ENCODE assay signal across 15 mouse cellular contexts in genomic region chr8:88694291-88694690, GRCm38 (mm10). TPM values are rescaled to one million over a fixed set of nuclear protein-coding genes. Genes with fewer than 3 reads are reported as not detected.
DNase-seq lines count a peak whose midpoint lies in the region; ATAC-seq and TF ChIP-seq lines count a peak whose summit lies in the region.
"Had no signal": no experiment of that assay in that cellular context is flagged by ENCODE, and none has a peak within 500 bp of the region (broad histone marks: within the 10 kb centered on the region; RNA-seq: fewer than 3 reads in every experiment).

No protein-coding gene starts in this region.

- no peak for TF ChIP-seq EP300 in liver, postnatal 0 days (IDR thresholded peaks at IDR 0.05; ENCODE audit: low read depth)

- no peaks in the 10 kb centered on the region for H3K36me3 ChIP-seq in liver, postnatal 0 days (replicated peaks; ENCODE audit: insufficient read depth, low read length)
- H3K36me3 ChIP-seq in liver, embryonic 12.5 days: no peaks in the 10 kb centered on the region
- H3K36me3 ChIP-seq in hindbrain, embryonic 14.5 days (replicated peaks; ENCODE audit: control insufficient read depth, insufficient read depth): no peaks in the 10 kb centered on the region
- H3K36me3 ChIP-seq: embryonic facial prominence, embryonic 13.5 days; limb, embryonic 13.5 days had no signal

- no peak for TF ChIP-seq CTCF in liver, postnatal 0 days (IDR thresholded peaks at IDR 0.05; ENCODE audit: low read depth)

- DNase-seq in liver, postnatal 0 days: peak; percentile 42
- peak; percentile 74 for DNase-seq in naive thymus-derived CD4-positive, alpha-beta T cell, adult 2 months (ENCODE audit: low read depth)
- DNase-seq in thymus, postnatal 25 days: peak; percentile 76
- no peak for DNase-seq in hindbrain, embryonic 14.5 days (ENCODE audit: low spot score)
- no peak for DNase-seq in cerebellum, adult 8-10 months
- DNase-seq in adrenal gland, adult 8-10 months: no peak
- DNase-seq: adrenal gland, postnatal 25 days; cerebellum, adult 18-20 months; retina, postnatal 1 day had no signal

- 32% methylated on average over 7 of the region's 7 CpGs for WGBS in liver, postnatal 0 days (ENCODE audit: insufficient replicate concordance)
- WGBS in liver, embryonic 12.5 days (ENCODE audit: insufficient replicate concordance): 54% methylated on average over 7 of the region's 7 CpGs
- WGBS in hindbrain, embryonic 14.5 days: 76% methylated on average over 7 of the region's 7 CpGs

- H3K9ac ChIP-seq in liver, postnatal 0 days (replicated peaks): no peak overlapping the region
- no peak overlapping the region for H3K9ac ChIP-seq in liver, embryonic 12.5 days
- H3K9ac ChIP-seq in hindbrain, embryonic 14.5 days: no peak overlapping the region
- H3K9ac ChIP-seq: embryonic facial prominence, embryonic 13.5 days; forebrain, embryonic 13.5 days; limb, embryonic 13.5 days had no signal

- no peak overlapping the region for H3K4me2 ChIP-seq in liver, postnatal 0 days (ENCODE audit: low read depth, low read length)
- no peak overlapping the region for H3K4me2 ChIP-seq in liver, embryonic 12.5 days
- no peak overlapping the region for H3K4me2 ChIP-seq in hindbrain, embryonic 14.5 days (replicated peaks)
- H3K4me2 ChIP-seq: embryonic facial prominence, embryonic 13.5 days; forebrain, embryonic 13.5 days; limb, embryonic 13.5 days had no signal

- no peaks in the 10 kb centered on the region for H3K27me3 ChIP-seq in liver, postnatal 0 days (ENCODE audit: insufficient read depth, low read length)
- H3K27me3 ChIP-seq in liver, embryonic 12.5 days (replicated peaks): peaks cover 13% of the 10 kb centered on the region; the same call in 1 of the 2 replicates
- H3K27me3 ChIP-seq in hindbrain, embryonic 14.5 days (ENCODE audit: control insufficient read depth, insufficient read depth, low read length): no peaks in the 10 kb centered on the region
- H3K27me3 ChIP-seq: embryonic facial prominence, embryonic 13.5 days; limb, embryonic 13.5 days had no signal

- no peaks in the 10 kb centered on the region for H3K9me3 ChIP-seq in liver, postnatal 0 days (ENCODE audit: low read length)
- H3K9me3 ChIP-seq in liver, embryonic 12.5 days (replicated peaks): no peaks in the 10 kb centered on the region
- no peaks in the 10 kb centered on the region for H3K9me3 ChIP-seq in hindbrain, embryonic 14.5 days (ENCODE audit: control insufficient read depth, low read length)
- H3K9me3 ChIP-seq: embryonic facial prominence, embryonic 13.5 days; forebrain, embryonic 13.5 days; limb, embryonic 13.5 days had no signal

- H3K4me3 ChIP-seq in liver, postnatal 0 days (ENCODE audit: low read depth, low read length): no peak overlapping the region
- no peak overlapping the region for H3K4me3 ChIP-seq in liver, embryonic 12.5 days
- H3K4me3 ChIP-seq in hindbrain, embryonic 14.5 days (replicated peaks; ENCODE audit: low read length): no peak overlapping the region
- H3K4me3 ChIP-seq: embryonic facial prominence, embryonic 13.5 days; forebrain, embryonic 13.5 days; limb, embryonic 13.5 days had no signal

- no peak for ATAC-seq in liver, postnatal 0 days
- ATAC-seq in liver, embryonic 12.5 days: no peak
- ATAC-seq in granulocyte monocyte progenitor cell, adult 5-6 weeks (replicated peaks; ENCODE audit: poor library complexity, severe bottlenecking): peak; percentile 58
- ATAC-seq in hindbrain, embryonic 14.5 days (ENCODE audit: low FRiP score): no peak
- ATAC-seq: forebrain, embryonic 13.5 days had no signal

- H3K27ac ChIP-seq in liver, postnatal 0 days (ENCODE audit: low read depth): peak overlapping the region; percentile 66; the same call in 1 of the 2 replicates
- H3K27ac ChIP-seq in liver, embryonic 12.5 days: no peak overlapping the region
- no peak overlapping the region for H3K27ac ChIP-seq in hindbrain, embryonic 14.5 days
- H3K27ac ChIP-seq: embryonic facial prominence, embryonic 13.5 days; forebrain, embryonic 13.5 days; kidney, postnatal 0 days; limb, embryonic 13.5 days had no signal

- peaks cover 12% of the 10 kb centered on the region for H3K4me1 ChIP-seq in liver, postnatal 0 days (ENCODE audit: insufficient read depth)
- peaks cover 26% of the 10 kb centered on the region for H3K4me1 ChIP-seq in liver, embryonic 12.5 days
- H3K4me1 ChIP-seq in hindbrain, embryonic 14.5 days (replicated peaks; ENCODE audit: control insufficient read depth, insufficient read depth, low read length): peaks cover 12% of the 10 kb centered on the region; the same call in 1 of the 2 replicates

RNA-seq across cellular contexts. Expression of gene Cyld, which starts 2.5 kb away (rescaled TPM):
- polyA plus RNA-seq in liver, postnatal 0 days (2015; fragmentation: Nextera tagmentation; extraction: Ambion mirVana): 3.7 and 4.6 TPM in 2 replicates
- 7.7 and 8.2 TPM in 2 replicates for polyA plus RNA-seq in liver, embryonic 12.5 days (2016; fragmentation: Nextera tagmentation; extraction: Ambion mirVana)
- 26.9 and 30.2 TPM in 2 replicates for total RNA-seq in granulocyte monocyte progenitor cell, adult 5-6 weeks (2014; fragmentation: Nextera tagmentation)
- 31.1 and 35.8 TPM in 2 replicates for total RNA-seq in granulocyte monocyte progenitor cell, adult 5-6 weeks (2017)
- 19.2 and 19.9 TPM in 2 replicates for polyA plus RNA-seq in hindbrain, embryonic 14.5 days (2014; fragmentation: Nextera tagmentation; extraction: Ambion mirVana)
- 10 to 100 TPM; 60.8 to 90.1 (median 80.9) TPM for total RNA-seq in adrenal gland, adult 8-10 months (2022)

RNA-seq across cellular contexts. Expression of gene Nod2, which starts 47.2 kb away (rescaled TPM):
- 0.07 and 0.08 TPM in 2 replicates for polyA plus RNA-seq in liver, postnatal 0 days (2015; fragmentation: Nextera tagmentation; extraction: Ambion mirVana)
- 0.05 and 0.06 TPM in 2 replicates for polyA plus RNA-seq in liver, embryonic 12.5 days (2016; fragmentation: Nextera tagmentation; extraction: Ambion mirVana)
- total RNA-seq in granulocyte monocyte progenitor cell, adult 5-6 weeks (2014; fragmentation: Nextera tagmentation): 0.26 TPM in 1 of 2 replicates, not detected in the other
- total RNA-seq in granulocyte monocyte progenitor cell, adult 5-6 weeks (2017): 0.47 and 1.1 TPM in 2 replicates
- polyA plus RNA-seq in hindbrain, embryonic 14.5 days (2014; fragmentation: Nextera tagmentation; extraction: Ambion mirVana): 0.07 and 0.10 TPM in 2 replicates
- 1 to 10 TPM; 1.0 to 2.1 (median 1.4) TPM for total RNA-seq in adrenal gland, adult 8-10 months (2022)

RNA-seq across cellular contexts. Expression of gene Snx20, which starts 58.4 kb away (rescaled TPM):
- polyA plus RNA-seq in liver, postnatal 0 days (2015; fragmentation: Nextera tagmentation; extraction: Ambion mirVana): 6.0 TPM in 2 replicates
- polyA plus RNA-seq in liver, embryonic 12.5 days (2016; fragmentation: Nextera tagmentation; extraction: Ambion mirVana): 2.6 and 2.7 TPM in 2 replicates
- total RNA-seq in granulocyte monocyte progenitor cell, adult 5-6 weeks (2014; fragmentation: Nextera tagmentation): 17.6 and 25.0 TPM in 2 replicates
- 9.9 and 10.9 TPM in 2 replicates for total RNA-seq in granulocyte monocyte progenitor cell, adult 5-6 weeks (2017)
- 1.4 and 1.7 TPM in 2 replicates for polyA plus RNA-seq in hindbrain, embryonic 14.5 days (2014; fragmentation: Nextera tagmentation; extraction: Ambion mirVana)
- total RNA-seq in adrenal gland, adult 8-10 months (2022): 1 to 10 TPM; 1.2 to 3.0 (median 2.4) TPM

Comparison
In these comparisons a context has a peak if more than half of its experiments do, and no peak if none do; other contexts are left out.
1. DNase-seq: peak in liver, postnatal 0 days (single experiment), naive thymus-derived CD4-positive, alpha-beta T cell, adult 2 months (single experiment) and thymus, postnatal 25 days (single experiment); none in hindbrain, embryonic 14.5 days (single experiment), cerebellum, adult 8-10 months (single experiment) and adrenal gland, adult 8-10 months (single experiment).